Mouse (Mus musculus): ENCODE results near the gene Psmb8.

- TF ChIP-seq POLR2A (IDR thresholded peaks at IDR 0.05; ENCODE audit: low read depth, low read length) (no peak), CTCF (IDR thresholded peaks at IDR 0.05; ENCODE audit: extremely low read depth, insufficient read length, insufficient replicate concordance, low read depth, low read length) (no peak)
Observed at GRCm38 (mm10) chr17:34240366-34240765, 42.8 kb downstream of the Psmb8 start.
